9 mouse cellular contexts compared by ENCODE assay signal in the genomic region with DNA sequence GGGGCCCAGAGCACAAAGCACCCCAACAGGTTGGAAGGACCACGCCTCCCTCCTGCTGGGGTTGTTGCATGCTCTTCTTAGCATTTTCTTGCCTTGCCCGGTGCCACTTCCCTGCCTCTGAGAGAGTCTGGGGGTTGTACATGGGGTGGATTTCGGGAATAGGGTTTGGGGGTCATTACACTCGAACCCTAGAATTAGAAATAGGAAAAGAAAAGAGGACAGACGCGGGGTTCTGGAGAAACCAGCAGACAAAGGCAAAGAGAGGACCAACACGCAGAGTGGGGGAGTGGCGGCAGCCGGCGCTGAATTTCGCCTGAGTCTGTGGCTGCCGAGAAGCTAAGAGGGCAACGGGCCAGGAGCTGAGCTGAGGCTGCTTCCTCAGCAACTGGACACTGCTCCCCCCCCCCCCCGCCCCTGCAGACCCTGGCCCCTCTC. TPM values are rescaled to one million over a fixed set of nuclear protein-coding genes. Genes with fewer than 3 reads are reported as not detected.
A peak's percentile ranks its signal among the peaks of the same experiment; 100 is the strongest.
DNase-seq lines count a peak whose midpoint lies in the region; ATAC-seq and TF ChIP-seq lines count a peak whose summit lies in the region.
"Had no signal": no experiment of that assay in that cellular context is flagged by ENCODE, and none has a peak within 500 bp of the region (broad histone marks: within the 10 kb centered on the region; RNA-seq: fewer than 3 reads in every experiment).

No protein-coding gene starts in this region.

- no peak for TF ChIP-seq POLR2A in kidney, adult 2 months (IDR thresholded peaks at IDR 0.05; ENCODE audit: low read depth, low read length)
- no peak for TF ChIP-seq POLR2A in limb, embryonic 14.5 days (IDR thresholded peaks at IDR 0.05; ENCODE audit: borderline replicate concordance, extremely low read depth, insufficient read depth, insufficient read length)

- H3K27ac ChIP-seq in kidney, adult 2 months (ENCODE audit: insufficient read depth, low read depth, low read length), result no peak overlapping the region
- peak overlapping the region; percentile 6; the same call in 1 of the 2 replicates for H3K27ac ChIP-seq in heart, embryonic 15.5 days
- H3K27ac ChIP-seq in limb, embryonic 14.5 days (replicated peaks; ENCODE audit: low read depth, low read length), result peak overlapping the region; percentile 35
- H3K27ac ChIP-seq in stomach, embryonic 14.5 days (ENCODE audit: low read length), result peak overlapping the region; percentile 48; the same call in 1 of the 2 replicates

- 10% methylated on average over 14 of the region's 14 CpGs for WGBS in kidney, adult 2 months
- WGBS in heart, embryonic 15.5 days, result 0% methylated on average over 14 of the region's 14 CpGs
- WGBS in limb, embryonic 14.5 days, result 1% methylated on average over 13 of the region's 14 CpGs
- under 1% methylated on average over 13 of the region's 14 CpGs for WGBS in stomach, embryonic 14.5 days

- H3K4me3 ChIP-seq in kidney, adult 2 months (ENCODE audit: insufficient read depth, low read depth, low read length), result no peak overlapping the region
- peak overlapping the region; percentile 57 for H3K4me3 ChIP-seq in heart, embryonic 15.5 days
- H3K4me3 ChIP-seq in limb, embryonic 14.5 days (replicated peaks; ENCODE audit: low read length), result peak overlapping the region; percentile 53
- peak overlapping the region; percentile 51 for H3K4me3 ChIP-seq in stomach, embryonic 14.5 days (ENCODE audit: low read depth, low read length)

- peak; percentile 35 for DNase-seq in kidney, adult 2 months
- no peak for DNase-seq in kidney, adult 18-20 months
- peak; percentile 82 for DNase-seq in limb, embryonic 14.5 days (ENCODE audit: low spot score)
- DNase-seq in frontal cortex, postnatal 25 days (ENCODE audit: low spot score in 2 of 2), result no peak
- DNase-seq in layer of hippocampus, postnatal 25 days (ENCODE audit: extremely low spot score in 1 of 2, low spot score in 1 of 2), result no peak

- no peaks in the 10 kb centered on the region for H3K27me3 ChIP-seq in kidney, adult 2 months (replicated peaks; ENCODE audit: control insufficient read depth, insufficient read depth, low read length)
- H3K27me3 ChIP-seq in heart, embryonic 15.5 days, result peaks cover 24% of the 10 kb centered on the region
- H3K27me3 ChIP-seq in limb, embryonic 14.5 days (ENCODE audit: control insufficient read depth, insufficient read depth, low read length), result peaks cover 5% of the 10 kb centered on the region; the same call in 1 of the 2 replicates
- H3K27me3 ChIP-seq in stomach, embryonic 14.5 days (ENCODE audit: control insufficient read depth, insufficient read depth, low read length), result peaks cover 15% of the 10 kb centered on the region; the same call in 1 of the 2 replicates

- peak; percentile 19; the same call in 1 of the 2 replicates for ATAC-seq in common myeloid progenitor, adult 5-6 weeks (replicated peaks; ENCODE audit: low read depth, poor library complexity, severe bottlenecking)
- peak; percentile 18; the same call in 1 of the 2 replicates for ATAC-seq in heart, embryonic 15.5 days (replicated peaks; ENCODE audit: insufficient number of reproducible peaks, insufficient read depth, low FRiP score, low read depth)
- ATAC-seq in limb, embryonic 14.5 days (ENCODE audit: low FRiP score, low read depth), result peak; percentile 53
- ATAC-seq in stomach, embryonic 14.5 days (ENCODE audit: insufficient number of reproducible peaks, insufficient read depth, low FRiP score, low read depth), result 0 out of 2 replicates have a peak, but pooled peaks have one; percentile 35
- ATAC-seq: Patski had no signal

- H3K36me3 ChIP-seq in kidney, adult 2 months (ENCODE audit: control insufficient read depth, insufficient read depth, low read length), result no peaks in the 10 kb centered on the region
- H3K36me3 ChIP-seq in heart, embryonic 15.5 days, result no peaks in the 10 kb centered on the region
- H3K36me3 ChIP-seq in limb, embryonic 14.5 days (ENCODE audit: control insufficient read depth, insufficient read depth, low read length), result no peaks in the 10 kb centered on the region
- no peaks in the 10 kb centered on the region for H3K36me3 ChIP-seq in stomach, embryonic 14.5 days (ENCODE audit: control insufficient read depth, insufficient read depth, low read length)

- TF ChIP-seq CTCF in kidney, adult 2 months (conservative IDR thresholded peaks at IDR 0.05; ENCODE audit: insufficient read depth, insufficient read length, low read depth, low read length), result no peak

- H3K4me2 ChIP-seq in heart, embryonic 15.5 days, result peak overlapping the region; percentile 97
- peak overlapping the region; percentile 96 for H3K4me2 ChIP-seq in limb, embryonic 14.5 days (replicated peaks; ENCODE audit: low read depth, low read length, severe bottlenecking)
- H3K4me2 ChIP-seq in stomach, embryonic 14.5 days (replicated peaks; ENCODE audit: low read depth, low read length), result peak overlapping the region; percentile 96

- H3K4me1 ChIP-seq in kidney, adult 2 months (ENCODE audit: control insufficient read depth, insufficient read depth, low read length), result peaks cover 19% of the 10 kb centered on the region
- peaks cover 65% of the 10 kb centered on the region for H3K4me1 ChIP-seq in heart, embryonic 15.5 days (replicated peaks)
- H3K4me1 ChIP-seq in limb, embryonic 14.5 days (ENCODE audit: control insufficient read depth, insufficient read depth, low read length), result peaks cover 47% of the 10 kb centered on the region
- H3K4me1 ChIP-seq in stomach, embryonic 14.5 days (ENCODE audit: control insufficient read depth, insufficient read depth, low read length), result peaks cover 28% of the 10 kb centered on the region

- no peaks in the 10 kb centered on the region for H3K9me3 ChIP-seq in heart, embryonic 15.5 days (replicated peaks)
- H3K9me3 ChIP-seq in limb, embryonic 14.5 days (ENCODE audit: control insufficient read depth, low read length), result no peaks in the 10 kb centered on the region
- no peaks in the 10 kb centered on the region for H3K9me3 ChIP-seq in stomach, embryonic 14.5 days (ENCODE audit: control insufficient read depth, low read depth, low read length)

- peak overlapping the region; percentile 57 for H3K9ac ChIP-seq in heart, embryonic 15.5 days
- H3K9ac ChIP-seq in limb, embryonic 14.5 days (ENCODE audit: low read depth, low read length, severe bottlenecking), result peak overlapping the region; percentile 67
- peak overlapping the region; percentile 48 for H3K9ac ChIP-seq in stomach, embryonic 14.5 days (replicated peaks; ENCODE audit: low read depth, low read length)

RNA-seq across cellular contexts. Expression of gene Tns1, which starts 25.2 kb away (rescaled TPM):
- polyA plus RNA-seq in kidney, adult 2 months (2012; rRNA removed), result 400 and 465 TPM in 2 replicates
- 15.4 and 39.4 TPM in 2 replicates for total RNA-seq in common myeloid progenitor, adult 5-6 weeks (2017)
- polyA plus RNA-seq in heart, embryonic 15.5 days (2015; fragmentation: Nextera tagmentation; extraction: Ambion mirVana), result 121 and 140 TPM in 2 replicates
- 38.0 and 67.2 TPM in 2 replicates for polyA plus RNA-seq in limb, embryonic 14.5 days (2012; rRNA removed)
- 51.3 and 55.9 TPM in 2 replicates for polyA plus RNA-seq in limb, embryonic 14.5 days (2014; fragmentation: Nextera tagmentation; extraction: Ambion mirVana)
- 35.3 and 37.9 TPM in 2 replicates for polyA plus RNA-seq in stomach, embryonic 14.5 days (2014; fragmentation: Nextera tagmentation; extraction: Ambion mirVana)
- total RNA-seq in layer of hippocampus, postnatal 25 days (2021), result 10 to 100 TPM; 29.6 to 41.9 TPM

RNA-seq across cellular contexts. Expression of gene Rufy4, which starts 26.3 kb away (rescaled TPM):
- polyA plus RNA-seq in kidney, adult 2 months (2012; rRNA removed), result 2.4 and 3.3 TPM in 2 replicates
- 3.8 and 4.0 TPM in 2 replicates for total RNA-seq in common myeloid progenitor, adult 5-6 weeks (2017)
- 0.43 and 0.49 TPM in 2 replicates for polyA plus RNA-seq in heart, embryonic 15.5 days (2015; fragmentation: Nextera tagmentation; extraction: Ambion mirVana)
- polyA plus RNA-seq in limb, embryonic 14.5 days (2012; rRNA removed), result 0.65 and 0.72 TPM in 2 replicates
- 0.46 and 0.48 TPM in 2 replicates for polyA plus RNA-seq in limb, embryonic 14.5 days (2014; fragmentation: Nextera tagmentation; extraction: Ambion mirVana)
- polyA plus RNA-seq in stomach, embryonic 14.5 days (2014; fragmentation: Nextera tagmentation; extraction: Ambion mirVana), result 0.25 and 0.26 TPM in 2 replicates
- total RNA-seq in layer of hippocampus, postnatal 25 days (2021), result not detected

RNA-seq across cellular contexts. Expression of gene Cxcr2, which starts 54.8 kb away (rescaled TPM):
- 0.07 and 0.55 TPM in 2 replicates for polyA plus RNA-seq in kidney, adult 2 months (2012; rRNA removed)
- total RNA-seq in common myeloid progenitor, adult 5-6 weeks (2017), result 9.4 and 9.6 TPM in 2 replicates
- 0.13 and 0.15 TPM in 2 replicates for polyA plus RNA-seq in heart, embryonic 15.5 days (2015; fragmentation: Nextera tagmentation; extraction: Ambion mirVana)
- 0.13 and 0.15 TPM in 2 replicates for polyA plus RNA-seq in limb, embryonic 14.5 days (2012; rRNA removed)
- 0.06 TPM in 1 of 2 replicates, not detected in the other for polyA plus RNA-seq in limb, embryonic 14.5 days (2014; fragmentation: Nextera tagmentation; extraction: Ambion mirVana)
- polyA plus RNA-seq in stomach, embryonic 14.5 days (2014; fragmentation: Nextera tagmentation; extraction: Ambion mirVana), result 0.07 and 0.32 TPM in 2 replicates
- not detected for total RNA-seq in layer of hippocampus, postnatal 25 days (2021)

Comparison
In these comparisons a context has a peak if more than half of its experiments do, and no peak if none do; other contexts are left out.
1. DNase-seq: peak in kidney, adult 2 months (single experiment) and limb, embryonic 14.5 days (single experiment); none in kidney, adult 18-20 months (single experiment), frontal cortex, postnatal 25 days (0 of 2) and layer of hippocampus, postnatal 25 days (0 of 2).
2. Peak in every context shown above with its lines, with median percentiles within 50 percentile points of each other: ATAC-seq, H3K4me2 ChIP-seq and H3K9ac ChIP-seq.